Mouse (Mus musculus): Measurements from ENCODE around the gene Hist1h2af.
"Not testable (repeated sequence)": the region's sequence is repeated elsewhere in the genome, so short reads cannot be mapped to it uniquely, and the experiment has no call there.

Gene Hist1h2af

GRCm38 (mm10) chr13:23573898-23574524 is 40.3 kb downstream of the Hist1h2af start, which contains the start of the genes Hist1h2bf and Hist1h2ad:
Gene Hist1h2bf, minus strand, starts transcription at chr13:23574196.
Gene Hist1h2ad, plus strand, starts transcription at chr13:23574381.
- in situ Hi-C loops (cut with MseI, MboI), result not testable (repeated sequence)

- in situ Hi-C loops (cut with MseI, MboI), result not testable (repeated sequence)
These were observed 41.0 kb downstream of the Hist1h2af start for GRCm38 (mm10) chr13:23574546-23575170.

- in situ Hi-C loops (cut with MseI, MboI), result no loop called here
These were observed 41.7 kb downstream of the Hist1h2af start, which contains the start of gene Hist1h3d for GRCm38 (mm10) chr13:23575271-23575851. Gene Hist1h3d, plus strand, starts transcription at chr13:23575763.

GRCm38 (mm10) chr13:23575864-23576313 is 42.2 kb downstream of the Hist1h2af start:
- in situ Hi-C loops (cut with MseI, MboI), result not testable (repeated sequence)

DNA sequence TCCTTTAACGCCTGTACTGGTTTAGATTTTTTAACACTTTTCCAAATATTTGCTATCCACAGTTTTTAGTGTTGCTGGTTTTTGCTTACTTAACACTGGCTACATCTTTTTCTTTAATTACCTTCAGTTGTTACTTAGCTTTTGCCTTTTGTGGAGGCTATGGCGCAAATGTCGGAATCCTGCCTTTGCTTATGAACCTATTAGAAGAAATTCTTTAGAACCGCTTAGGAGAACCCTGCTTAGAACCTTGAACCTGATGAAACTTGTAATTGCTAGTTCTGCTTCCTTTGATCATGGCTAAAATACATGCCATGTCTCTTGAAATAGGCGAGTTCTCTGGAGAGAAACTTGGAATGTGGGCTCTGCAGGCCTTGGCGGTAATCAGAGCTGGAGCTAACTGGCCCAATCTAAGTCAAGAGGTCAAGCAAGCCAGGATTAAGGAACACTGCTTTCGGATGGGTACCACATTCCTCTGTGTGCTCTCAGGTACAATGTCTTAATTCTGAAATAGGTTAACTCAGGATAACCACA is 42.7 kb downstream of the Hist1h2af start:
- in situ Hi-C loops (cut with MseI, MboI), result no loop called here

DNA sequence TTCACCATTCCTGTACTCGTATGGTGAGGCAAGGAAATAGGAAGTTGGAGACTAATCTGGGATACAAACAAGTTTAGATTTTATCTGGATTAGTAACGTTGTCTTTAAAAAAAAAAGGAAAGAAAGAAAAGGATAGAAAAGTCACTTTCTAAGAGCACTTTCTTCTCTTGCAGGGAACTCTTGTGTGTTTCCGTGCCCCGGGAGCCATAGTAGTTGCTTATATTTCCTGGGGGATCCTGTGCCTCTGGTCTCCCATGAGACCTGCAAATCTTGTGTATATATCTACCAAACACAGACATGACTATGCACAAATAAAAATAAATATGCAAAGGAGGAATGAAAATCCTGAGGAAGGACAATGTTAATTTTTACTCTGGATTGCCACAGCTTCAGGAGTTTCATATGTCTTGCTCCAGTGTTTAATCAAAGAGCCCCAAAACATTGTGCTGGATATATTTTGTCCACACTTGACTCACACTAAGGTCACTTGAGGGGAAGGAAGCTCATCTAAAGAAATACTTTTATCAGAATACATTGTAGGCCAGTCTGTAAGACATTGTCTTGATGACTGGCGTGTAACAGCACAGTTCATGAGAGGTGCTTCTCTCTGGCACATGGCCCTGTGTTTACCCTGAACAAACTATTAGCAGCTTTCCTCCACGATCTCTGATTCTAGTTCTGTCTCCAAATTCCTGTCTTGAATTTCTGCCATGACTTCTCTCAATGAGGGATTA is 43.4 kb downstream of the Hist1h2af start:
- in situ Hi-C loops (cut with MseI, MboI), result no loop called here

- in situ Hi-C loops (cut with MseI, MboI), result no loop called here
These were observed 44.1 kb downstream of the Hist1h2af start for GRCm38 (mm10) chr13:23577835-23578234.

DNA sequence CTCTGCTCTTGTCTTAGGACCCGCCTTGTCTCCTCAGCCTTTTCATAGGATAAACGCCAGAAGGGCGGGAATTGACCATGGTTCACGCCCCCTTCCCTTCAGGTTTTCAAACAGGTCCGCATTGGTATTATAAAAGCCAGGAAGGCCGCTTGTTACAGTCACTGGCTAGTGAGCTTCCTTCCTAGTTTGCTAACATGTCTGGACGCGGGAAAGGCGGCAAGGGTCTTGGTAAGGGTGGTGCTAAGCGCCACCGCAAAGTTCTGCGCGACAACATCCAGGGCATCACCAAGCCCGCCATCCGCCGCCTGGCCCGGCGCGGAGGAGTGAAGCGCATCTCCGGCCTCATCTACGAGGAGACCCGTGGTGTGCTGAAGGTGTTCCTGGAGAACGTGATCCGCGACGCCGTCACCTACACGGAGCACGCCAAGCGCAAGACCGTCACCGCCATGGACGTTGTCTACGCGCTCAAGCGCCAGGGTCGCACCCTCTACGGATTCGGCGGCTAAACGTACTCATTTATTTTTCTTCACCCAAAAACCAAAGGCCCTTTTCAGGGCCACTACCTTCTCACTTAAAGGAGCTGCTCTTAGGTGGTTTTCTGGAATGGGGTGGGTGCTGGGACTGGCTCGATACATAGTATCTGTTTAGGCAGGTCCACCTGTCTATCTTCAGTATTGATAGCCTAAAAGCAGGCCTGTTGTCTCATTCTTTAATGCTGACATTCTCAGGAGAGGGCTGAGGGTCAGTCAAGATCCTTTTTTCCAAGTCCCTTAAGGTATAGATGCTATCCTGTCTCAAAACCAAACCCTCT is 47.9 kb downstream of the Hist1h2af start, which contains the start of gene Hist1h4d:
Gene Hist1h4d (plus strand): TSS at position 191 of the 811 bp plus-strand sequence.
- in situ Hi-C loops (cut with MseI, MboI), result no loop called here

DNA sequence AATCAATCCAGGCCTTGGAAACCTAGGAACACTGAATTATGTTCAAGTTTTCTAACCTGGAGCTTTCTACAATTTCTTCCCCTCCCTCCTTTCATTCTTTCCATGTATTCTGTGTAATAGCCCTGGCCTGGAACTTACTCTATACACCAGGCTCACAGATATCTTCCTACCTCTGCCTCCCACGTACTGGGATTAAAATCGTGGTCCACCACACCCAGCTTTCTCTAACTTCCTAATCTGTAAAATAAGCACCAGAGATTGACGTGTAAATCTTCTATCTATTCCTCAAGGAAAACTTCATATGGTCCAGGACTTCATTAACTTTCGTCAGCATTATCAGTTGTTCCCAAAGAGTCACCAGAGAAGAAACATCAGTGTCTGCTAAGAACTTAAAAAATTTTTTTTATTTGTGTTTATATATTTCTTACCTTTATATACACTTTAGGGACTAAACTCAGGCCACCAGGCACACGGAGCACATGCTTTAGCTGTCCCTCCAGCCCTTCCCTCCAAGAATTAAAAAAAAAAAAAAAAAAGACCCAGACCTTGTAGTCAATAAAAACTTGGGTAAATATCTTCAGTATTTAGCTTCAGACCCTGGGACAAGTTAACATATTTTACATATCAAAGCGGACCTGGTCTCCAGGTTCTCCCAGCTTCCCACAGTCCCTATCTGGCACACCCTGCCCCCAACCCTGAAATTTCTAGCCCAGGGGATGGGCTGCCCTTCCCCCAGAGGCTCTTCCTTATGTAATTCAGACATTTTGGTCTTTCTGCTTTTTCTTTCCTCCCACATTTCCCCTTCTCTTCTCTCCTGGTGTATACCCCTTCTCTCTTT is 48.7 kb downstream of the Hist1h2af start:
- in situ Hi-C loops (cut with MseI, MboI), result no loop called here

GRCm38 (mm10) chr13:23583387-23584068 is 49.8 kb downstream of the Hist1h2af start:
- in situ Hi-C loops (cut with MseI, MboI), result no loop called here
